Mouse (Mus musculus): ENCODE data around the gene Slc25a19.
A peak's percentile ranks its signal among the peaks of the same experiment; 100 is the strongest.

GRCm38 (mm10) chr11:115603476-115604303 is 24.4 kb downstream of the Slc25a19 start, which contains the start of the genes Mrps7 and Gga3:
- TF ChIP-seq CTCF (IDR thresholded peaks at IDR 0.05; ENCODE audit: extremely low read depth, insufficient read depth, low read length) = no peak
- TF ChIP-seq POLR2A (IDR thresholded peaks at IDR 0.05; ENCODE audit: extremely low read depth, insufficient read depth, low read length) = peak; percentile 54; the same call in 1 of the 2 replicates
